Mouse (Mus musculus) gastrocnemius, postnatal 25 days (tissue): ENCODE measurements around the gene 1700028K03Rik. TPM values are rescaled to one million over a fixed set of nuclear protein-coding genes. Genes with fewer than 3 reads are reported as not detected.

Experiments
- DNase-seq: peaks from one replicate; pipeline ENCODE4 v3.0.0; 2022
- long read RNA-seq, 2 experiments: library from polyadenylated mRNA; stranded (forward); transcript quantifications; one replicate each; pipeline ENCODE4 v2.0.0; 2021
- total RNA-seq, 2 experiments: library from RNA; stranded (reverse); gene quantifications; 1 replicate in 1 of 2; 2 replicates in 1 of 2; pipeline ENCODE4 v1.2.3; 2021

1700028K03Rik gene
- not detected for total RNA-seq
- long read RNA-seq, experiment 1 = 0 reads
- long read RNA-seq, experiment 2 = 0 reads

DNA sequence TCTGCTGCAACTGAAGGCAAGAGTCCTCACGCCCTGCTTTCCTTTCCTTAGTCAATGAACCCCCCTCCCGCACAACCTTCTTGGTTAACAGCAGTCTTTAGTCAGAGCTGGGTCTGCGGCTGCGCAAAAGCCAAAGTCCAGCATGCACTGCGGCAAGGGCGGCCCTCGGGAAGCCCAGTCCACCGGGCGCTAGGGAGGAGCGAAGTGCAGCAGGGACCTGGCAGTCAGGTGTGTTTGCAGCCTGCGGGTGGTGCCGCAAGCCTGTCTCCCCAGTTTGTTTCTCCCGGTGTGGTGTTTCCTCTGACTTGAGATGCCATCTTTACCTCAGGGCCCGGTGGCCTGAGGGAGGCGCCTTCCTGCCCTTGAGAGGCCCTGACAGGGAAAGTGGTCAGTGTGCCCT is at the start of gene 1700028K03Rik:
Gene 1700028K03Rik, plus strand, starts transcription at position 129 of the 400 bp plus-strand sequence.
- no peak for DNase-seq

DNA sequence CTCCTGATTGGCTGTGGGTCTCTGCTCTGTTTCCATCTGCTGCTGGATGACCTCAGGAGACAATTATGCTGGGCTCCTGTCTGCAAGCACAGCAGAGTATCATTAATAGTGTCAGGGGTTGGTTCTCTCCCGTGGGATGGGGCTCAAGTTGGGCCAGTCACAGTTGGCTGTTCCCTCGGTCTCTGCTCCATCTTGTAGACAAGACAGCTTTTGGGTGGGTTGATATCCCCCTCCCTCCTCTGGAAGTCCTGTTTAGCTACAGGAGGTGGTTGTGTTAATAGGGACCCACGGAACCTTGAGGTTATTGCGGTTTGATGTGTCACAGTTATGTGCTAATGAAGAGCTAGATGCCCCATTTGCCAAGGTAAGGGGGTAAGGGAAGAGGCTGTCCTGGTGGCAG is 45.5 kb upstream of the 1700028K03Rik start:
- DNase-seq = no peak

DNA sequence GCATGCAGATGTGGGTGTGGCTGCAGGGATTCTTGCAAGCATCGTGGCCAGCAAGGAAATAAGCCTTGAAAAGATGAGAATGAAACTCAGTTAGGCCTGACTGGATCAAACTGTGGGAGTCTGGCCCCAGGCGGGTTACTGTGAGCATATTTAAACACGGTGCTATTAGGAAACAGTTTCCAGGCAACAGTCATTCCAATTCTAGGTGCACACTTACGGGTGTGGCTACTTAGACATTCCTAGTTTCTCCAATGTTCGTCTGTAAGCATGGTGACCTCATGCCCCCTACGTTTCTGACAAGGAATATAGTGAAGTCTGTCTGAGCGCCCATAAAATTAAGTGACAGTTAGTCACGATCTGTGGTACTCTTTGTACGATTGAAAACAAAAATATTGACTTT is 43.5 kb upstream of the 1700028K03Rik start:
- no peak for DNase-seq

DNA sequence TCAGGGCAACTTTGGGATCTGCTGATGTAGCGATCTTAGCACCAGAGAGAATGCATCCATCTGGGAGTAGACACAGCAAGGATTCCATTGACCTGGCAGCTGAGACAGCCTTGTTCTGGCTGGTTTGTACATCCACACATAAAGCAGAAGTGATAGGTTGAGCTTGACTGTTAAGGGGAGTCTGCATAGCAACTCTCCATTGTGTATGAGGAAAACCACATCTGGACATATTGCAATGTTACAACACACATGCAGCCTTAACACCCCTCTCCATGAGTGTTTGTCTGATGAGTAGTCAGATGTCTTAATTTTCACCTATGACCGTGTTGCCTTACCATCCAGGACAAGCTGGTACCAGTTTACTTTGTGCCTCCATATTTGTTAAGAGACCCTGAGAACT is 42.0 kb upstream of the 1700028K03Rik start:
- DNase-seq = no peak

DNA sequence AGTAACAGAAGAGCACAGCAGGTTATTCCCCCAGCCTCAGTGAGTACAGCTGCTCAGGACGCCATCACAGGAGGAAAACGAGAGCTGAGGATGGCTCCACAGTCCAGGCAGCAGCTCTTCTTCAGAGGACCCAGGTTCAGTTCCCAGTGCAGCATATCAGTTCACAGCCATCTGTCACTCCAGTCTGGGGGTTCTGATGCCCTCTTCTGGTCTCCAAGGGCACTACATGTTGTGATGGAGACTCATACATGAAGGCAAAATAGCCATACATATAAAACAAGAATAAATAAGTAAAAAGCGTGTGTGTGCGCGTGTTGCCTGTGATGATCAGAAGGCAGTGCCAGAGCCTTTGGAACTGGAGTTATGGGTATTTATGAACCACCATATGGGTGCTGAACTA is 39.8 kb upstream of the 1700028K03Rik start:
- no peak for DNase-seq

- no peak for DNase-seq
These were observed 38.5 kb upstream of the 1700028K03Rik start for GRCm38 (mm10) chr5:107496047-107496446.

GRCm38 (mm10) chr5:107497519-107498501 is 36.7 kb upstream of the 1700028K03Rik start:
- DNase-seq = no peak

- DNase-seq = no peak
These were observed 35.7 kb upstream of the 1700028K03Rik start for GRCm38 (mm10) chr5:107498806-107499310.

- no peak for DNase-seq
These were observed 34.5 kb upstream of the 1700028K03Rik start for GRCm38 (mm10) chr5:107499891-107500535.

GRCm38 (mm10) chr5:107500741-107501140 is 33.8 kb upstream of the 1700028K03Rik start:
- DNase-seq = no peak

- no peak for DNase-seq
These were observed 27.2 kb upstream of the 1700028K03Rik start, which contains the start of gene Gm42669 for GRCm38 (mm10) chr5:107507321-107507720. Gene Gm42669 (plus strand): TSS chr5:107507621.

GRCm38 (mm10) chr5:107510503-107510902 is 24.0 kb upstream of the 1700028K03Rik start:
- DNase-seq = peak; percentile 36

- no peak for DNase-seq
These were observed 23.2 kb upstream of the 1700028K03Rik start for GRCm38 (mm10) chr5:107511326-107511725.

- peak; percentile 20 for DNase-seq
These were observed 20.9 kb upstream of the 1700028K03Rik start for GRCm38 (mm10) chr5:107513583-107513982.

DNA sequence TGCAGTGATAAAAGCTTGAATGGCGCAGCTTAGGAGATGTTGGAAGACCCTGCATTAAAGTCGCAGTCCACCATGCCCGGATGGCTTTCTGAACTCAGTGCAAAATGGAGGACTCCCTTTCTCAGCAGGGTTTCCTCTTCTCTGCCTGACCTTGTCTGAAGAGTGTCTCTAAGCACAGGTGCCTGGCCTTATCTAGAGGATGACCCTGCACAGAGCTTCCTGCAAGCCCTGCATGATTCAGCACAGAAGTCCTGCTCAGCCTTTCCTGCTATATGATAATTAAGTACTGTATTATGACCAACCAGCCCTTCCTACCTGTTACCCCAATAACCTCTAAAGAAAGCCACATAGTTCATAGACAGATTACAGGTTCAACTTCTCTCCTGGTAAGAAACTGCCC is 19.1 kb upstream of the 1700028K03Rik start:
- DNase-seq = no peak

DNA sequence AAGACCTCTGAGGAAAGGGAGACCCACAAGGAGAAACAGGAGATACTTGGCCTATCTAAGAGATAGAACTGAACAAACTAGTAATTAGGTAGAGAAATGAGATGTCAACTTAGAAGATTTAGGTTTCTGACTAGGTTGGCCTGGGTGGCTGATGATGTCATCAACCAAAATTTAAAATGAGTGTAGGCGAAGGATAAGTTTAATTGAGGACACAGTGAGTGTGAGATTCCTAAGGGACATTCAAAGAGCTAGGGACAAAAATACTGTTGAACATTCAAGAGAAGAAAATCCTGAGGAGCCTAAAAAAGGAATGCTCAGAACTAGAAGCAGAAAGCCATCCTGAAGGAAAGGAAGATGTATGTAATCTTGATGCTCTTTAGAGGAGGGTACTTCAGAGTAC is 18.4 kb upstream of the 1700028K03Rik start:
- DNase-seq = no peak

- DNase-seq = no peak
These were observed 15.9 kb upstream of the 1700028K03Rik start for GRCm38 (mm10) chr5:107518602-107519001.

DNA sequence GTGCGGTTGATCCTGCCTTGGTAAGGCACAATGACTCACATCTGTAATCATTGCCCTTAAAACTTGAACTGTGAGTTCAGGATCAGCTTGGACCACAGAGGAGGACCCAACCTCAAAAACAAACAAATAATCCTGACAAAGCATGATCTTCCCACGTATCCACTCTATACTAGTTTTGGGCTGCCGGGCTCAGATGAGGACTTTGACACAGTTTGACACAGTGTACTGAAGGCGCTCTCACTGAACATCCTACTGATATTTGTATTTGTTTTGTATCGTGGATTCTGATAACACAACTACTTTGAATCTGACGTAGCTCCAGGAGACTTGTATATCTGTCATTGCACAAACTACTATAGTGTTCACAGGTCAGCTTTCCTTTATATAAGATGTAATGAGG is 13.1 kb upstream of the 1700028K03Rik start:
- DNase-seq = no peak

- DNase-seq = peak; percentile 58
These were observed 12.6 kb upstream of the 1700028K03Rik start for GRCm38 (mm10) chr5:107521897-107522296.

GRCm38 (mm10) chr5:107524281-107524680 is 10.2 kb upstream of the 1700028K03Rik start:
- no peak for DNase-seq

DNA sequence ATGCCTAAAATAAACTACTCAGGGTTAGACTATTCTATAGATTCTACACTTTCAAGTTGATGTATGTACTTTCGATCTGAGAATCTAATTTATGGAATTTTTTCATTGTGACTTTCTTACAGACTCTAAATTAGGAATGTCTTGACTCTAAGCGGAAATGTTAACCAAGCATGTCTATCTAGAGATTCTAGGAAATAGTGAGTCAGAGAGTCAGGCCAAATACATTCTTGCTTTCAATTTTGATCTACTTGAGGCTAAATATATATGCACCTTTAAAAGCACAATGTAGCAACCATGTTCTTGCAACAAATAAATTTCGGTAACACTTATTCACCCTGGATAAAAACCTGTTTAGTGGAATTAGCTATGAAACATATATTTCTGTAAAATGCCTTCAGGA is 5.7 kb upstream of the 1700028K03Rik start:
- DNase-seq = no peak

GRCm38 (mm10) chr5:107533590-107533989 is 919 bp upstream of the 1700028K03Rik start:
- no peak for DNase-seq

- DNase-seq = peak; percentile 70
These were observed 7.2 kb downstream of the 1700028K03Rik start for GRCm38 (mm10) chr5:107541696-107542095.
